ENCODE assay signal across 14 mouse cellular contexts in the genomic region with DNA sequence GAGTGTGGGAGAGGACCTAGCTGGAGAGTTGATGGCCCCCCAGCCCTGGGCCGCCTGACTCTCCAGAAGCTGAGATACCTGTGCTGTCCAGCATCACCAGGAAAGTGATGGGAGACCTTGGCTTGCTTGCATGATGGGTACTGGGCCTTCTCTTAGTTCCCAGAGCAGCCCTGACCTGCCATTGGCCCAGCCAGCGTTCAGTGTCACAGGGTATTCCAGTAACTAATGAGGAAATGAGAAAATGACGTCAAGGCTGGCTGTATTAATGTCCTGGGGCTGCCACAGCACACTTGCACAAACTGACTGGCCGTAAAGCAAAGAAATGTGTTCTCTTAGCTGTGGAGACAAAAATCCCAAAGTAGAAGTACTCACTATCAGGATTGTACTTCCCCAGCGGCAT.
"Had no signal": no experiment of that assay in that cellular context is flagged by ENCODE, and none has a peak within 500 bp of the region (broad histone marks: within the 10 kb centered on the region; RNA-seq: fewer than 3 reads in every experiment).

No protein-coding gene starts in this region.

- H3K27ac ChIP-seq: liver, embryonic 15.5 days; midbrain, embryonic 10.5 days; midbrain, embryonic 12.5 days; neural tube, embryonic 12.5 days had no signal

- H3K4me3 ChIP-seq: liver, embryonic 15.5 days; midbrain, embryonic 10.5 days; midbrain, embryonic 12.5 days; neural tube, embryonic 12.5 days had no signal

- DNase-seq: liver, postnatal 0 days; lung, embryonic 14.5 days; lung, postnatal 10 days; lung, postnatal 4 days; midbrain, embryonic 14.5 days; right cerebral cortex, postnatal 14 days; thymus, adult 18-20 months; thymus, postnatal 14 days; thymus, postnatal 36 days had no signal

- H3K27me3 ChIP-seq: midbrain, embryonic 12.5 days; neural tube, embryonic 12.5 days had no signal

- H3K36me3 ChIP-seq: liver, embryonic 15.5 days; midbrain, embryonic 10.5 days; midbrain, embryonic 12.5 days; neural tube, embryonic 12.5 days had no signal

- H3K4me1 ChIP-seq: midbrain, embryonic 12.5 days; neural tube, embryonic 12.5 days had no signal

- H3K4me2 ChIP-seq: liver, embryonic 15.5 days; lung, embryonic 14.5 days; midbrain, embryonic 12.5 days; neural tube, embryonic 12.5 days had no signal

- ATAC-seq: liver, postnatal 0 days; midbrain, embryonic 16.5 days had no signal

- H3K9me3 ChIP-seq: liver, embryonic 15.5 days; midbrain, embryonic 10.5 days; midbrain, embryonic 12.5 days; neural tube, embryonic 12.5 days had no signal

- H3K9ac ChIP-seq: liver, embryonic 15.5 days; liver, postnatal 0 days; lung, embryonic 14.5 days; midbrain, embryonic 12.5 days; neural tube, embryonic 12.5 days had no signal
